Mouse (Mus musculus) midbrain, embryonic 11.5 days (tissue): Measurements from ENCODE around the gene Cd163l1. TPM values are rescaled to one million over a fixed set of nuclear protein-coding genes. Genes with fewer than 3 reads are reported as not detected.

ENCODE experiments used
- ATAC-seq: fragments of 200-750 bp; cut with Nextera tagmentation; 2 replicates; pipeline ENCODE4 v1.8.0; 2017; ENCODE audit warnings: moderate TSS enrichment, moderate library complexity; ENCODE audit not compliant: low FRiP score
- DNase-seq: peaks from one replicate; pipeline ENCODE4 v3.0.0; 2015; ENCODE audit warnings: low spot score; ENCODE audit errors: missing footprints
- H3K27ac ChIP-seq: fragments of 300-500 bp; sonication (generic); 2 replicates; pipeline ENCODE4 v1.5.1; 2014; ENCODE audit warnings: low read depth, low read length
- H3K27me3 ChIP-seq: fragments of 300-500 bp; sonication (generic); 2 replicates; pipeline ENCODE4 v1.6.1; 2014; ENCODE audit warnings: mild to moderate bottlenecking, low read length, moderate library complexity, mixed read lengths; ENCODE audit not compliant: control insufficient read depth, insufficient read depth
- H3K36me3 ChIP-seq: fragments of 300-500 bp; sonication (generic); 2 replicates; pipeline ENCODE4 v1.6.1; 2014; ENCODE audit warnings: mild to moderate bottlenecking, low read length, moderate library complexity, mixed read lengths; ENCODE audit not compliant: control insufficient read depth, insufficient read depth
- H3K4me1 ChIP-seq: fragments of 300-500 bp; sonication (generic); 2 replicates; pipeline ENCODE4 v1.6.1; 2014; ENCODE audit warnings: low read length; ENCODE audit not compliant: control insufficient read depth, insufficient read depth
- H3K4me2 ChIP-seq: fragments of 300-500 bp; sonication (generic); 2 replicates; pipeline ENCODE4 v1.6.1; 2014; ENCODE audit warnings: mild to moderate bottlenecking, moderate library complexity
- H3K4me3 ChIP-seq: fragments of 300-500 bp; sonication (generic); 2 replicates; pipeline ENCODE4 v1.5.1; 2014; ENCODE audit warnings: low read depth, low read length
- H3K9ac ChIP-seq: fragments of 300-500 bp; sonication (generic); 2 replicates; pipeline ENCODE4 v1.6.1; 2014; ENCODE audit warnings: low read length
- H3K9me3 ChIP-seq: fragments of 300-500 bp; sonication (generic); 2 replicates; pipeline ENCODE4 v1.6.1; 2016; ENCODE audit warnings: low read length; ENCODE audit not compliant: control insufficient read depth
- whole genome bisulfite sequencing: fragments of 180-500 bp; shearing (Covaris S2); extraction: QIAGEN DNeasy Blood & Tissue Kit; methylation state at CpG from one replicate; pipeline ENCODE4 v1.1.7; 2014; 5-methylcytosine and 5-hydroxymethylcytosine counted together
- polyA plus RNA-seq: library from polyadenylated mRNA; unstranded; fragments of >200 nt; fragmentation: Nextera tagmentation; extraction: Ambion mirVana; gene quantifications from 2 replicates; pipeline ENCODE4 v1.2.1, GENCODE M21; 2014

The Cd163l1 gene
- polyA plus RNA-seq: not detected in 2 replicates

- WGBS: 92% methylated on average over 2 of the region's 2 CpGs
- DNase-seq: no peak
- Histone ChIP-seq H3K9me3 (no peaks in the 10 kb centered on the region), H3K4me3 (no peak within 1 kb of the TSS), H3K4me1 (no peaks in the 10 kb centered on the region), H3K4me2 (no peak within 1 kb of the TSS), H3K27me3 (no peaks in the 10 kb centered on the region), H3K36me3 (no peaks in the 10 kb centered on the region), H3K27ac (no peak within 1 kb of the TSS), H3K9ac (no peak within 1 kb of the TSS)
- no peak for ATAC-seq
These were observed at the start of gene Cd163l1 for GRCm38 (mm10) chr7:140217967-140218366. Cd163l1 (plus strand) TSS chr7:140218267.

- H3K27me3 ChIP-seq: no peaks in the 10 kb centered on the region
These were observed 48.7 kb upstream of the Cd163l1 start for GRCm38 (mm10) chr7:140169386-140169785.

DNA sequence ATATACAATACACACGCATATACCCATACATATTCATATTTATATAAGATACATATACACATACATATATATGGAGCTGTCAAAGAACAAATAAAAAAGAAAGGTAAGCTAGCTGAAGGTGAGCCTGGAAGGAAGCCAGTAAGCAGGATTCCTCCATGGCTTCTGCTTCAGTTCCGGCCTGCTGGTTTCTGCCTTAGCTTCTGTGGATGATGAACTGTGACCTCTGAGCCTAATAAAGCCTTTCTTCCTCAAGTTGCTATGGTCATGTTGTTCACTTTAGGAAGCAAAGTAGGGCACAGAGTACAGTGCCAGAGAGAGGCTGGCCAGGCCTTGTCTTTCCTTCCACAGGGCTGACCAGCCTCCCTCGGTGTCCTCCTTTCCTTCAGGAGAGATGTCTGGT, 47.2 kb upstream of the Cd163l1 start:
- WGBS: 97% methylated on average over 3 of the region's 3 CpGs
- Histone ChIP-seq H3K27me3 (no peaks in the 10 kb centered on the region), H3K9me3 (no peaks in the 10 kb centered on the region), H3K4me2 (no peak overlapping the region), H3K36me3 (no peaks in the 10 kb centered on the region), H3K27ac (no peak overlapping the region), H3K4me3 (no peak overlapping the region), H3K4me1 (no peaks in the 10 kb centered on the region), H3K9ac (no peak overlapping the region)
- ATAC-seq (no peak), DNase-seq (no peak)

More at GRCm38 (mm10) chr7:140169386-140169785, 48.7 kb upstream of the Cd163l1 start:
- no peaks in the 10 kb centered on the region for H3K36me3 ChIP-seq
- no peak overlapping the region for H3K9ac ChIP-seq
- H3K4me3 ChIP-seq: no peak overlapping the region
- 84% methylated on average over 4 of the region's 4 CpGs for WGBS
- no peak for ATAC-seq
- no peak overlapping the region for H3K27ac ChIP-seq
- H3K9me3 ChIP-seq: no peaks in the 10 kb centered on the region
- no peaks in the 10 kb centered on the region for H3K4me1 ChIP-seq
- H3K4me2 ChIP-seq: no peak overlapping the region
- no peak for DNase-seq

- 88% methylated on average over 1 of the region's 1 CpGs for WGBS
These were observed 45.1 kb upstream of the Cd163l1 start, which contains the start of gene Olfr523 for GRCm38 (mm10) chr7:140172936-140173335. Olfr523 (plus strand) TSS chr7:140173217.

GRCm38 (mm10) chr7:140179176-140179575, 38.9 kb upstream of the Cd163l1 start:
- Histone ChIP-seq H3K27me3 (no peaks in the 10 kb centered on the region), H3K4me2 (no peak overlapping the region), H3K36me3 (no peaks in the 10 kb centered on the region), H3K27ac (no peak overlapping the region), H3K9ac (no peak overlapping the region), H3K4me1 (no peaks in the 10 kb centered on the region), H3K4me3 (no peak overlapping the region), H3K9me3 (no peaks in the 10 kb centered on the region)
- ATAC-seq (no peak), DNase-seq (no peak)
- WGBS: 89% methylated on average over 2 of the region's 2 CpGs

More at GRCm38 (mm10) chr7:140172936-140173335, 45.1 kb upstream of the Cd163l1 start, which contains the start of gene Olfr523:
- ATAC-seq (no peak), DNase-seq (no peak)
- no peaks in the 10 kb centered on the region for H3K27me3 ChIP-seq
- no peak within 1 kb of the TSS for H3K4me2 ChIP-seq
- H3K4me1 ChIP-seq: no peaks in the 10 kb centered on the region
- H3K4me3 ChIP-seq: no peak within 1 kb of the TSS
- no peaks in the 10 kb centered on the region for H3K9me3 ChIP-seq
- no peak within 1 kb of the TSS for H3K27ac ChIP-seq
- no peaks in the 10 kb centered on the region for H3K36me3 ChIP-seq
- H3K9ac ChIP-seq: no peak within 1 kb of the TSS

DNA sequence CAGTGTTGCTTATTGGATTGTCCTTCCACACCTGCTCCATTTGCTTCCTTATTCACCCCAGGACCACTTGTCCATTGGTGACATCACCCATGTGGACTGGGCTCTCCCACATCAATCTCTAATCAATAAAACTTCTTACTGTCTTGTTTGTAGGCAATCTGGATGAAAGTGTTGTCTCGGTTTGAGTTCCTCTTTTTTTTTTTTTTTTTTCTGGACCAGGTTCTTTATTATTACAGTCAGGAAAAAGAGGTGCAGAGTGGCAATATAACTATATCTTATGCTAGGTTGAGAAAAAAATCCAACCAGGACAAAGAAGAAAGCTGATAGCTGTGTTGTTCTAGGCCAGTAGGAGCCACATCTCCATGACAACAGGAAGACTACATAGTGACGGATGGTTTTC, 37.4 kb upstream of the Cd163l1 start:
- H3K4me2 ChIP-seq: no peak overlapping the region
- ATAC-seq (no peak), DNase-seq (no peak)
- no peaks in the 10 kb centered on the region for H3K4me1 ChIP-seq
- no peak overlapping the region for H3K4me3 ChIP-seq
- H3K27ac ChIP-seq: no peak overlapping the region
- H3K36me3 ChIP-seq: no peaks in the 10 kb centered on the region
- H3K27me3 ChIP-seq: no peaks in the 10 kb centered on the region
- H3K9ac ChIP-seq: no peak overlapping the region
- WGBS: 86% methylated on average over 2 of the region's 2 CpGs
- no peaks in the 10 kb centered on the region for H3K9me3 ChIP-seq

DNA sequence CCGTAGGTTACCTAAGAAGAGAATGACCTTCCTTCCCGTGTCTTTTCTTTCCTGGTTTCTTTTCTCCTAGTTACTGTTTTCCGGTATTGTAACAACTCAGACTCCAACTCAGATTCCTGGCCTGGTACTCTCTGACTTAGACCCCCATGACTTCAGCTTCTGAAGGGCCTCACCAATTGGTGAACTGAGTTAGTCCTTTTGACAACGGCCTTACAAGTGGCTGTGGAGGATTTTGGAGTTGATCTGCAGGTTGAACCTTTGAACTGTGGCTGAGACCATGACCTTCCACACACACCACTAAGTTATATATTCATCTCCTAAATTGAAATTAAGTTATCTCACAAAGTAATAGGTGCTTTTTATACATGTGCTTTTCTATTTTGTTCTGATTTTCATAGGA, 33.9 kb upstream of the Cd163l1 start:
- DNase-seq (no peak), ATAC-seq (no peak)
- Histone ChIP-seq H3K4me3 (no peak overlapping the region), H3K27me3 (no peaks in the 10 kb centered on the region), H3K4me1 (no peaks in the 10 kb centered on the region), H3K9me3 (no peaks in the 10 kb centered on the region), H3K36me3 (no peaks in the 10 kb centered on the region), H3K4me2 (no peak overlapping the region), H3K9ac (no peak overlapping the region), H3K27ac (no peak overlapping the region)
- 86% methylated on average over 4 of the region's 4 CpGs for WGBS

DNA sequence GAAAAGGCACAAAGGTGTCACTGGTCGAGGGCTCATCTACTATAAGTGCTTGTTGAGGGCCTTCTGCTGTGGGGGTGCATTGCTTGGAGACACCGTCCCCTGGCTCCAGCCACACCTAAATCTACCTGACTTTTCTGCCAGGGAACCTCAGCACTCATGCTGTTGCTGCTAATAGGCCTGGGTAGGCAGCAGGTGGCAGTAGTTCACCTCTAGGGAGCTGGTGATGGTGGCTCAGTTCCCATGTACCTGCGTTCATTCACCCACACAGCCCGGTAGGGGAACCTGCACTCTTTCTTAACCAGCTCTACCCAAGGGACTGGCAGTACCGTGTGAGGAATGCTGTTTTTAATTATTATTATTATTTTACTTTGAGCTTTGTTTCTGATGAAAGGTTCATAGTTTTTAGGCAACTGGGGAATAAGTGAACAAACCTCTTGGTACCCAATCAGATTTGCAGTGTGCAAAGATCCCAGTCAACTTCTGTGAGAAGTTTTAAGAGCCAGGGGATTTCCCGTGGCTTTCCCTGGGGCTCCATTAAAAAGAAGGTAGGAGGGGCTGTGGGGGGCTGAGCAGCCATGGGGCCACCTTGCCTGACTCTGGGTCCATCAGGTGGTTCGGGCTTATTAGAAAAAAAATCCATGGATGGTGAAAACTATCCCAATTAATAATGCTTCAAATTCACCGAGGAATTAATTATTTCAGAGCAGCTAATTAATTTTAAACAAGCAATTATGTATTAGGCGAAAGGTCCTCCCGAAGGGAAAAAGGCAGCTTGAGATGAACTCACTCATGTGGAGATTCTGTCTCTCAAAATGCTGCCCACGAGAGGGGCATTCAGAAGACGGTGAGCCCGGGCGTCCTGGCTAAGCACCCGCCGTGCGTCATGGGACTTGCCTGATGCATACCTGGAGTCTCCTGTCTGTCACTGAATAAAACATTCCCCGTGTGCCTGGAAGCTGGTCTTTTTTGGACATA, 31.1 kb upstream of the Cd163l1 start:
- ATAC-seq: no peak
- no peaks in the 10 kb centered on the region for H3K9me3 ChIP-seq
- H3K27ac ChIP-seq: no peak overlapping the region
- no peaks in the 10 kb centered on the region for H3K27me3 ChIP-seq
- H3K4me1 ChIP-seq: no peaks in the 10 kb centered on the region
- H3K36me3 ChIP-seq: no peaks in the 10 kb centered on the region
- peak; percentile 56 for DNase-seq
- H3K4me2 ChIP-seq: no peak overlapping the region
- 67% methylated on average over 18 of the region's 18 CpGs for WGBS
- no peak overlapping the region for H3K4me3 ChIP-seq
- H3K9ac ChIP-seq: no peak overlapping the region

- H3K9me3 ChIP-seq: no peaks in the 10 kb centered on the region
- ATAC-seq: no peak
- H3K36me3 ChIP-seq: no peaks in the 10 kb centered on the region
- no peaks in the 10 kb centered on the region for H3K4me1 ChIP-seq
- WGBS: 82% methylated on average over 7 of the region's 7 CpGs
- DNase-seq: peak; percentile 66
- no peak overlapping the region for H3K9ac ChIP-seq
- no peak overlapping the region for H3K4me2 ChIP-seq
- no peak overlapping the region for H3K27ac ChIP-seq
- no peak overlapping the region for H3K4me3 ChIP-seq
- H3K27me3 ChIP-seq: no peaks in the 10 kb centered on the region
These were observed 30.2 kb upstream of the Cd163l1 start for GRCm38 (mm10) chr7:140187721-140188390.
